Mouse (Mus musculus) common myeloid progenitor, adult 5-6 weeks (primary cell): ENCODE measurements around the gene Eef1akmt2. TPM values are rescaled to one million over a fixed set of nuclear protein-coding genes. Genes with fewer than 3 reads are reported as not detected.

Source experiments
- ATAC-seq: replicated peaks from 2 replicates; pipeline ENCODE4 v1.8.0; 2016; ENCODE audit warnings: low read depth, mild to moderate bottlenecking, moderate TSS enrichment, inconsistent platforms; ENCODE audit not compliant: poor library complexity, severe bottlenecking
- total RNA-seq: library from RNA; stranded (forward); fragments of 200-1000, 187-1606 nt; gene quantifications from 2 replicates; pipeline ENCODE4 v1.2.3, GENCODE M21; 2017

Eef1akmt2 gene
- 56.3 and 77.1 TPM in 2 replicates for total RNA-seq

GRCm38 (mm10) chr7:132852173-132852844 is at the start of gene Eef1akmt2:
Eef1akmt2 (minus strand) TSS chr7:132852673.
- peak; percentile 98 for ATAC-seq

DNA sequence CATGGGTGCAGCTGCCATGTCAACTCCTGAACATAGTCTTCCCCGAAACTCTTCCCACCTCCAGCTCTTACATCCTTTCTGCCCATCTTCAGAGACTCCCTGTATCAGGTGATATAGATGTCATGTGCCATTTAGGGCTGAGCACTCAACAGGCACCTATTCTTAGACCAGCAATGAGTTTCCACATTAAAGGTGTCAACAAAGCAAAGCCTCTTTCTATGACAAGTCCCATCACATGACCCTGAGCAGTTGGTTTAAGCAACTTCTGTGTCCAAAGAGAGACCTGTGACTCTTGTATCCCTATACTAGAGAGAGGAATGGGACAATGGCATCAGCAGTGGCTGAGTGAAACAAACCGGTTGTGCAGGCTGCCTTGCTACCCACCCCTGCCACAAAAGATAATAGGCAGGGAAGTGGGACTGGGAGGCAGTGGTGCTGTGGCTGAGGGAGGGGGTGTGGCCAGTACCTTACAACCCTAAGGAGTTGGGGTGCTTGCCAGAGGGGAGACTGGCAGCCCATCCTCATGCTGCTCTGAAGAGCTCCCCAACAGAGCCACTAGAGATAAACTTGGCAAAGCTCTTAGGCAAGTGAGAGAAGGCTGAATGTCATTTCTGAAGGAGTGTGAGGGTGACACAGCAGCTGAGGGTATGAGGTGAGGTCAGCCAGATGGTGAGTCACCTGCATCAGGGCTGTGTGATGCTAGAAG is 48.5 kb upstream of the Eef1akmt2 start:
- peak; percentile 73 for ATAC-seq

GRCm38 (mm10) chr7:132898234-132898633 is 45.8 kb upstream of the Eef1akmt2 start:
- peak; percentile 73 for ATAC-seq

DNA sequence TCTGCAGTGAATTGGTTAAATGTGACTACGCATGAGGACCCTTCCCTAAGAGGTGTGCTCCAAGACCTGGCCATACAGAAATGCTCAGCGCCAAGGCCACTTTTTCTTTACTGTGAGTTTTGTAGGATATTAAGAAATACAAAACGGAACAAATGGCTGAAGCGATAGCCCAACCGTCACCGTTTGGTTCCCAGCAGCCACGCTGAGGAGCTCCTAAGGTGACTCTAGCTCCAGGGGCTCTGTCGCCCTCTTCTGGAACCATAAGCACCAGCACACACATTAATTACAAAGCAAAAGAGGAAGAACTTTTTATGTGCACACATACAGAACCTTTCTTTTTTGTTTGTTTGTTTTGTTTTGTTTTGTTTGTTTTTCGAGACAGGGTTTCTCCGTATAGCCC is 44.8 kb upstream of the Eef1akmt2 start:
- ATAC-seq = no peak

- no peak for ATAC-seq
Measured at GRCm38 (mm10) chr7:132896206-132896815, 43.8 kb upstream of the Eef1akmt2 start.

DNA sequence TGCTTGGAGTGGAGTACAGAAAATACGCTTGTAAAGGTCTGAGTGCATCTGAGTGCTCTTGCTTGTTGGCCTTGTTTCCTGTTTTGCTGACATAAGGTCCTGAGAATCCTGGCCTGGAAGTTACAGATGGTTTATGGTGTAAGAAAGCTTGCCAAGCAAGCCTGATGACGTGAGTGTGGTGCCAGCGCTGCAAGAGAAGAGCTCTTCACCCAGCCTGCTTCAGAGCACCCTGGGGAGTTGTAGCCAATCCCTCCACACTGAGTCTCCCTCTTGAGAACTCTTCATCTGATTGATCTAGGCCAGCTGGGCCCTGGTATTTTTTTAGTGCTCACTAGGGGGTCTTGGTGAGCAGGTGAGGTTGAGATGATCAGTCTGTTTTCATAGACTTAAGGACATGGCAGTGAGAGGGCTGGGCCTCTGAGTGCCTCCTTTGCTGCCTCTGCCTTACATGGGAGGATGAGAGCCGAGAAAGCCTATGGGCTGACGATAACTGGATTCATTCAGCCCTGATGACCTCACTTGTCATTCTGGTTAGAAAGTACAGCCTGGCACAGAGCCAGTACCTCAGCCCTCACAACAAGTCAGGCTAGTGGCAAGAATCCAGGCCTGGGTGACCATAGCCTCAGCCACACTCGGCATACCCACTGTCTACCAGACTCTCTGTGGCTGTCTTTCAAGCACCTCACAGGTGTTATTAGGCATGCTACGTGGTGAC is 42.5 kb upstream of the Eef1akmt2 start:
- ATAC-seq = no peak

- no peak for ATAC-seq
Measured at GRCm38 (mm10) chr7:132893336-132893735, 40.9 kb upstream of the Eef1akmt2 start.

GRCm38 (mm10) chr7:132892806-132893205 is 40.3 kb upstream of the Eef1akmt2 start:
- no peak for ATAC-seq

- ATAC-seq = no peak
Measured at GRCm38 (mm10) chr7:132892311-132892661, 39.8 kb upstream of the Eef1akmt2 start.

DNA sequence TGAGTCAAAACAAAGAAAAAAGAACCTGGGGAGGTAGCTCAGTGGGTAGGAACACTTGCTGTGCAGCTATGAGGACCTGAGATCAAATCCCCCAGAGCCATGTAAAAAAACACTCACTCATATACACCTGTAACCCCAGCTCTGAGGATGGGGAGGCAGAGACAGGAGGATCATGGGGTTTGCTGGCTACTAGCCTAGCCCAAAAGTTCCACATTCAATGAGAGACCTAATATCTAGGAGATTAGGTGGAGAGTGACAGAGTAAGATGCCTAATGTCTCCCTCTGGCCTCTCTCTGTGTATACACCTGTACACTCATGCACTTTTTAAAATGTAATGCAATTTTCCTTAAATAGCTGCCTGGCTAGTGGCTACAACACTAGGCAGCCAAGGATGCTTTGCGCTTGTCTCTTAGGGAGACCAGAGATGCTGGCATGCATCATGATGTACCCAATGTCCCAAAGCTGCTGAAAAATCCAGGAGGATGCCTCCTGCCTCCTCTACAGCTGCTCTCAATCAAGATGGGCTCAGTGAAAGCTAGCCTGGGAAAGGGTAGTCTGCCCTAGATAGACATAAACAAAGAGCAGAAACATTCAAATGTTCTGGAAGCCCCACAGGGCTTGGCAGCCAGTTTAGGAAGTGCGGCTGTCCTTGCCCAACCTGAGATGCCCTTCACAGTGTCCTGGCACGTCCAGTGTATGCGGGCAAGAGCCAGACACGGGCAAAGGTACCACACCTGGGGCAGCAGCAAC is 39.3 kb upstream of the Eef1akmt2 start:
- no peak for ATAC-seq

DNA sequence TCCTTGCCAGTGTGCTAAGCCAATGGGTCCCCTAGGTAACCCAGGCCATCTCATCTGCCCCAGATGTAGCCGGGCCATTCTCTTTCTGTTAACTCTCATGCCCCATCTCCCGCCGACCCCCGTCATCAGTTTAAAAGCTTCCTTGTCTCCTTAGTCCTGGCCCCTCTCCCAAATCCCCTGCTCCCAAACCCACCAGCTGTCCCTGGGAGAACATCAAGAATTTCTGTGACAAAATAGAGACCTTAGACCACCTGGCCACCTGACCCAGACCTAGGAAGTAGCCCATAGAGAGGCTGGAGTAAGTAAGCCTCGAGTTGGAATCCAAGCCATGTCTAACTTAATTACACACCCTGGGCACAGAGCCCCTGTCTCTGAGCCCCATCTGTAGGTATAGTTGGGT is 37.7 kb upstream of the Eef1akmt2 start:
- ATAC-seq = no peak

- no peak for ATAC-seq
Measured at GRCm38 (mm10) chr7:132889691-132890090, 37.2 kb upstream of the Eef1akmt2 start.

- peak; percentile 66 for ATAC-seq
Measured at GRCm38 (mm10) chr7:132888518-132889249, 36.2 kb upstream of the Eef1akmt2 start.

- ATAC-seq = no peak
Measured at GRCm38 (mm10) chr7:132888052-132888451, 35.6 kb upstream of the Eef1akmt2 start.

DNA sequence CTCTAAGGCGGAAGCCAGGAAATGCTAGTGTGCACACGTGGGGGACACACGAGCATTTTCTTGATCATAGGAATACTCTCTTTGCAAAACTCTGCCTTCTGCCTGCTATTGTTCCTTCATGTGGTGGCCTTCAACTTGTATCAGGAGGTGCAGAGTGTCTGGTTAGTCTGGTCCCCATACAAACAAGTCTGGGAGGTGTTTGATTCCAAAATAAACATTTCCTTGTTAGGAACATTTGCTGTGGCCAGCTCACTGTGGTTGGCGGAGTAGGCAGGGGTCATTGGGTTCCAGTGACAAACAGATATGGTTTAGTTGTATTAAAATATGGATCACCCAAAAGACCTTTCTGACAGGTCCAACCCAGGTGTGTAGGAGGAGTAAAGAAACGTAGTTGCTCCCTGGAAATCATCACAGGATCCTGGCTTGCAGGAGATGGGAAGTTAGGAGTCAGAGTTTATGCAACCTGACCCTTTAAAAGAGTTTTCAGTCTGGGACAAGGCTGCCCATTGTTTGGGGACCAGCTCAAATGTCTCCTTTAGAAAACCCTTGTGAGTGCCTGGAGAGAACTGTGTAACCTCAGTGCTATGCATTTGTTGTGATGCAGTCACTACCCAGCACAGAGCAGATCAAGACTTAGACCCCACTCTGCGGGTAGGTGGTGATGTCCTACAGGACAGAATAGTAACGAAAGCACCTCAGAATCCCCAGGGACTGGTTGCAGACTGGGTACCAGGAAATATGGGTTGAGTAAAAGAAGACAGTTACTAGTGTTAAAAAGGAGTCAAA is 34.7 kb upstream of the Eef1akmt2 start:
- no peak for ATAC-seq

- no peak for ATAC-seq
Measured at GRCm38 (mm10) chr7:132884031-132884430, 31.6 kb upstream of the Eef1akmt2 start.

- peak; percentile 78 for ATAC-seq
Measured at GRCm38 (mm10) chr7:132882343-132882742, 29.9 kb upstream of the Eef1akmt2 start.

DNA sequence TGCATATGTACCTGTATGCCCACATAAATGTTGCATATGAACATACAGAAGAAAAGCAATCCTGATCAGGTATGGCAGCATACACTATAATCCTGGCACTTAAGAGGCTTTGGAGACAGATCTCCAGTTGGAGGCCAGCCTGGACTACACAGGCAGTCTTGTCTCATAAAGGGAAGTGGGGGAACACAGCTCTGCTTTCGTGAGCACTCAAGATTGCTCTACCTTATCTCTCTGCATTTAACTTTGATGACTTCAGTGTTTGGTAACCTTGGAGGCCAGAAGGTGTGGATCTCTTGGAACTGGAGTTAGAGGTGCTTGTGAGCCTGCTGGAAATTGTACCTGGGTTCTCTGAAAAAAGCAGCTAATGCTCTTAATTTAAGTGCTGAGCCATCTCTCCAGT is 27.8 kb upstream of the Eef1akmt2 start:
- no peak for ATAC-seq
